Mouse (Mus musculus): ENCODE measurements at regions not wholly inside any gene's neighbourhood (a gene's known extent, or its start where the extent isn't known, plus 50 kb on each side); places are given as distances from the start of the nearest gene placed in this dataset.
A peak's percentile ranks its signal among the peaks of the same experiment; 100 is the strongest.

DNA sequence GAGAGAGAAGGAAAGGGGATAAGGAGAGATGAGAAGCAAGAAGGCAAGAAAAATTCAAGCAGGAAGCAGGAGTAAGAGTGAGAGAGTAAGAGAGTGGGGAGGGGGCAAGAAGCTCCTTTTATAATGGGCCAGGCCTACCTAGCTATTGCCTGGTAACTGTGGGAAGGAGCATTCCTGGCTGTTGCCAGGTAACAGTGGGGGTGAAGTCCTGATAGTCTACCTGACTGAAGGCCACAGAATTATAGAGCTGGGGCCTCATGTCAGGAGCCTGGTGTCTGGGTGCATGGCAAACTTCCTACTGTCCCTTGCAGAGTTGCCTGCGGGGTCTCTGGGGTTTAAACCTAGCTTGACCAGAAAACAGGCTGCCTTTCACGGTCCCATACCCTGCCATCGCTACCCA is 107.0 kb upstream of the Prep start:
- DNase-seq (ENCODE audit: extremely low spot score in 1 of 2, low spot score in 1 of 2), result no peak

DNA sequence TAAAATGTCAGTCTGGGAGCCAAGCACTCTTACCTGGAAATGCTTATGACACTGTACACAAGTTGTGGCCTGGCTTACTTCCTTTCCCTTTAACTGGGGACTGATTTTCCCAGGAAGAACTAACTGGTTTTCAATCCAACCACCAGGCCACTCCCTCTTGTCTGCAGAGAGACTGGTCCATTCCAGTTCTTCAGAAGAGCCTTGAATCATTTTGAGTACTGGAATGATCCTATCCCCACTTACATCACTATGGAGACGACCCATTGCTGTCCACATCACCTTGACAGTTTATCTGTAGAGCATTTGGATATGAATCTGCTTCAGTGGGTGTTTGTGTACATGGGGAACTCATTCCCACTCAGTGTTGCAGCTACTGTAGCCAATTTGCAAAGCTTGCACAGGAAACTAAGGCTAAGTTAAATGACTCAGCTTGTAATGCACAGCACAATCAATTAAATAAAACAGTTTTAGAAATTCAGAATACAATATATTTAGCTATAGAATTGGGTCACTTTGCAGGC is 121.7 kb upstream of the Prep start:
- DNase-seq (ENCODE audit: extremely low spot score in 1 of 2, low spot score in 1 of 2), result peak in 1 of 2 experiments; percentile 28

DNA sequence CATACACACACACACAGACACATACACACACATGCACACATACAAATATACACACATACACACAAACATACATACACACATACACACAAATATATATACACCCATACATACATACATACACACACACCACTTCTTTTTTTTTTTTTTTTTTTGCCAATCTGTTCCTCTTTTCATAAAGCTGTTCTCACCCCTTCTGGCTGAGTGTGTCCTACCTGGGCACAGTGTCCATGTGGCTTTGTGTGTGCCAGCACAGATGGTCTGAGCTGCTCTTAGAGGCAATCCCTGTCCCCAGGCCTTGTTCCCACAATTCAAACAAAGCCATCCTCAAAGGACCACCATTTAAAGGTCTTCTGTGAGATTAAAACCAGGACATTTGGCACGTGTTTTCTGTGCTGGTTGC is 127.6 kb upstream of the Prep start:
- no peak for DNase-seq (ENCODE audit: extremely low spot score in 1 of 2, low spot score in 1 of 2)

- no peak for DNase-seq (ENCODE audit: extremely low spot score in 1 of 2, low spot score in 1 of 2)
These were observed 130.0 kb upstream of the Prep start for GRCm38 (mm10) chr10:44936976-44937500.

- no peak for DNase-seq (ENCODE audit: extremely low spot score in 1 of 2, low spot score in 1 of 2)
These were observed 136.2 kb upstream of the Prep start for GRCm38 (mm10) chr10:44930796-44931195.

DNA sequence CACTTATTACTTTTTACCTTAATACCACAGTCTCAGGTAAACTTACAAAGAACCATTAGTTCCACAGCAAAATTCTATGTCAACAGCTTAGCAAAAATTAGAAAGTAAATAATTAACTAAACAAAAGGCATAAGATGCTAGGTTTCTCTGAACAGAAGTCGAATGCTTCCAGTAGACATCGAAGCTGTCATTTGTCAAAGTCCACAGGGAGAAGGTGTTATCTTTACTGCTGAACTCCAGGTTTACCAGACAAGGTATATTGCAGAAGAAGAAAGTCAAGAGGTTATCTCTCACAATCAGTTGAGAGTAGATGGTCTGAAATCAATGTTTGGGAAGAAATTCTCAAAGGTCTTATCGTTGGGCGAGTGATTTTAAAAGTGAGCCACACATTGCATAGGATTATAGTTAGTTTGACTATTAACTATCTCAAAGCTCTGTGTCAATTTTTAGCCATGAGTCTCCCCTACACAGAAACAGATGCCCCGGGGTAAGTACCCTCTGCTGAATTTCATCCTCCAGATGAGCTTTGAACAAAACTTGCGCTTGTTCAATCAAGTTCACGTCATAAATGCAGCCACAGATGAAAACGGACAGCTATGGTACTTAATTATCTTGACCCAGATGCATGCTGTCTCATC is 153.1 kb upstream of the Prep start:
- DNase-seq (ENCODE audit: extremely low spot score in 1 of 2, low spot score in 1 of 2), result no peak

DNA sequence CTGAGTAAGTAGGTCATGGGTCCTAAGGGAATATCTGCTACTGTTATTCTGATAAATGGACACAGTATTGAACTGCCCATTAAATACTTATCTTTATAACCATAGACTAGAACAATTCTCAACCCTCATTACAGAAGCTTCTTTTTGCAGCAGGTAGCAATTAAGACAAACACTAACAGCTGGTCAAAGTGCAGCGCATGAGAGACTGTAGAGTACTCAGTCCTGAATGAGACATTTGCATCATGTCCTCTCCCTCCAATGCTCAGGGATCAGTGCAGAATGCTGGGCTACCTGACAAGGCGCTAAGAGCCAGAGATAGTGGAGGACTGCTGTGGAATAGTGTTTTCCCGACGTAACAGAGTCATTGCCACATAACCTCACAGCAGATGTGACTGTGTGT is 162.5 kb upstream of the Prep start:
- DNase-seq (ENCODE audit: extremely low spot score in 1 of 2, low spot score in 1 of 2), result no peak

DNA sequence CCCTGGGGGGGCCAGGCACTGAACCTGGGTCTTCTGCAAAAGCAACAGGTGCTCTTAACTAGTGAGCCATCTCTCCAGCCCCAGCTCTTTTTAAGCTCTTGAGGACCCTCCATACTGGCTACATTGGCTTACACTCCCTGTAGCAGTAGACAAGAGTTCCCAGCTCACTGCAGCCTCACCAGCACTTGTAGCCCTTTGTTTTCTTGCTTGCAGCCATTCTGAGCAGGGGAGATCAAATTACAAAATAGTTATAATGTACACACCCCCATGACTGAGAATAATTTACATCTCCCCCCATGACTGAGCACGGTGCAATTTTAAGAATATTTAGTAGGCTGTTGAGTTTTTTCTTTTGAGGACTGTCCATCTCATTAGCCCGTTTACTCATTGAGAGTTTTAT is 165.8 kb upstream of the Prep start:
- DNase-seq (ENCODE audit: extremely low spot score in 1 of 2, low spot score in 1 of 2), result no peak

GRCm38 (mm10) chr10:44892124-44892523 is 174.9 kb upstream of the Prep start:
- no peak for DNase-seq (ENCODE audit: extremely low spot score in 1 of 2, low spot score in 1 of 2)

DNA sequence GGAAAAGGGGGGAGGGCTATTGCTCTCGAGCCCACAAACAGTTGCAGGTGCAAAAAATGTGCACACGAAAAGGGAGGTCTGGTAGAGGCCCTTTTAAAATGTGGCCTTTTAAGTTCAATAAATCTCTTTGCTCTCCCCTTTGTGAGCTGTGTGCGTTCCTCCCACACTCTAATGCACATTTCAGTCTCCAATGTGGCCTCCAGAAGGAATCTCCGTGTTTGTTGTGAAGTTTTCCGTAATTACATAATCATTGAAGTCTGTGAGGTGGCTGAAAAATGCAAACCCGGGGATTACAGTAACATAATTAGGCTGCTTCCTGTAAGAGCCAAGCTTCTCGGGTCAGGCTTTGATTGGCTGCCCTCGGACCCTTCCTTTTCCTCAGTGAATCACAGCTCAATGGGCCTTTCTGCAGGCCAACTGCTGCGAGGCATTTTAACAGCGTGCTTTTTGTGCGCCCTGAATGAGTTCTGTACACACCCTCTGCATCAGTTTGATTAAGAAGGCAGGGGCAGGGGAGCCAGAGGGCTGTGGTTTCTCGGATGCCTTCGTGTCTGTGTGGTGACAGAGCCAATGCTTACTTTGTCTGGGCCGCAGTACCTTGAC is 179.8 kb upstream of the Prep start:
- DNase-seq (ENCODE audit: extremely low spot score in 1 of 2, low spot score in 1 of 2), result peak in 1 of 2 experiments; percentile 1

DNA sequence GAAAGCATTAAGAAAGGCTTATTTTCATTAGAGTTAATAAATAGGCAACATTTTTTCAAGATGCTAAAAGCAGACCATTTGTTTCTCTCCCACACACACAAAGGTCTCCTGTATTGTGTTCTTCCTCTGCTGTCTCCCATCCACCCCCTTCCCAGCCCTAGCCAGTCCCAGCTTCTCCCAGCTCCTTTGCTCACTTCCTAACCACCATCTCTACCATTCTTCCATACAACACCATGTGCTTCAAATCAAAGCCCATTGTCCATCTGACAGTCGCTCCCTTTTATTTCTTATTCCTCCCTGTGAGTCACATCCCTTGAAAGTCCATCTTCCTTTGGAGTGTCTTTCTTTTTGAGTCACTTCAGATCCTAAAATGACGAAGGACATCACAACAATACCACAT is 185.0 kb upstream of the Prep start:
- DNase-seq (ENCODE audit: extremely low spot score in 1 of 2, low spot score in 1 of 2), result no peak

DNA sequence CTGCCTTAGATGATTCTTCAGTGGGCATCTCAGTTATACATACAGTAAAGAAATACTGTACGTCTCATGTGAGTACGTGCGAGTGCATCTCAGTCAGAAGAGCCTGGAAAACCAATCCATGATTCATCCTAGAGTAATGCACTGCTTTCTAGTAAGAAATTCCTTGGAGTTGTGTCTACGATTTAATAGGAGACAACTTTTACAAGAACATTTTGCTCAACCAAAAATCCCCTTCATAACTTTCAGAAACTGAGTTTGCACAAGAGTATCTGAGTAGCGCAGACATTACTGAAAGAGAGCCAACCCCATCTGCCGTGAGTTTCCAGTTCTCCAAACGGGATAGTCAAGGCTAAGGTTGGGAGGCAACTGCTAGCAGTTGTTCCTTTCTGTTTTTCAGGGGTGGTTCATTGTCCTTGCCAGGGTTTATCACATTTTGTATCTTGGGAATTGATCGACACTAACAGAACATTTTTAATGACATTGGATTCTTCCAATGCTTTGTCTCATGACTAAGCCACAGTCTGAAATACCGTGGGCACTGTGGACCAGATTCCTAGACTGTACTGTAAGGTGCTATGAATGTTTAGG is 189.8 kb upstream of the Prep start:
- DNase-seq (ENCODE audit: extremely low spot score in 1 of 2, low spot score in 1 of 2), result no peak

- peak; percentile 16 to 25 for DNase-seq (ENCODE audit: extremely low spot score in 1 of 2, low spot score in 1 of 2)
These were observed 193.2 kb upstream of the Prep start for GRCm38 (mm10) chr10:44873642-44874285.

GRCm38 (mm10) chr10:44864191-44864747 is 202.7 kb upstream of the Prep start:
- no peak for DNase-seq (ENCODE audit: extremely low spot score in 1 of 2, low spot score in 1 of 2)

DNA sequence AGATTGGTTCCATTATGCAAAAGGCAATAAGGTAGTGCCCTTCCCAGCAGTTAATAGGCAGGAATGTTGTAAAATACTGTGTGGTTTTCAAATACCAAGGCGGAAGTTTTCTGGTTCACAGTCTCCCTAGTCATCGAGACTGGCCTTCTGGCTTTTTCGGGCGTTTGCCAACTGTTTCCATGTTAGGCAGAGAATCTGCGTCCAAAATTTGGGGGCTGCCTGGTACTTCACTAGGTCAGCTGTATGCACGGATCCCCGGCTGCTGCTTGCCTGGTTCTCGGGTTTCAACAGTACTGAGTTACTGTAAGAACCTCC is 204.7 kb upstream of the Prep start:
- no peak for DNase-seq (ENCODE audit: extremely low spot score in 1 of 2, low spot score in 1 of 2)

- no peak for DNase-seq (ENCODE audit: extremely low spot score in 1 of 2, low spot score in 1 of 2)
These were observed 205.2 kb upstream of the Prep start for GRCm38 (mm10) chr10:44861671-44862359.

GRCm38 (mm10) chr10:44857444-44857843 is 209.6 kb upstream of the Prep start:
- no peak for DNase-seq (ENCODE audit: extremely low spot score in 1 of 2, low spot score in 1 of 2)

GRCm38 (mm10) chr10:44854109-44854508 is 212.9 kb upstream of the Prep start:
- no peak for DNase-seq (ENCODE audit: extremely low spot score in 1 of 2, low spot score in 1 of 2)

- DNase-seq (ENCODE audit: extremely low spot score in 1 of 2, low spot score in 1 of 2), result no peak
These were observed 218.0 kb upstream of the Prep start for GRCm38 (mm10) chr10:44849016-44849415.

DNA sequence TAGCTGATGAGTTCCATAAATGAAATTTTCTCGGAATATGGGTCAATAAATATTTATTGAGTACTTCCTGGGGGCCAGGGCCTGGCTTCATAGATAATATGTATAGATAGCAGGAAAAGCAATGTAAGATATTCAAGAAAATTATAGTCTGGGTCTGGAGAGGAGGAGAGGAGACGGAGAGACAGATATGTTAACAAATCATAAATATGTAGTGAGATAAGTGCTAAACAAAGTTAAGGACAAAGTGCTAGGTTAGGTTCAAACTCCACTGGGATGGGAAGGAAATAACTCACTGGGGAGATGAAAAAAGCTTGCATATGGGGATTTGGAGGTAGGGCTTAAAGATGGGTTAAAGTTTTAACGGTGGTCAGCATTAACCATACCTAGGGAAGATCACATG is 220.2 kb upstream of the Prep start:
- DNase-seq (ENCODE audit: extremely low spot score in 1 of 2, low spot score in 1 of 2), result no peak

DNA sequence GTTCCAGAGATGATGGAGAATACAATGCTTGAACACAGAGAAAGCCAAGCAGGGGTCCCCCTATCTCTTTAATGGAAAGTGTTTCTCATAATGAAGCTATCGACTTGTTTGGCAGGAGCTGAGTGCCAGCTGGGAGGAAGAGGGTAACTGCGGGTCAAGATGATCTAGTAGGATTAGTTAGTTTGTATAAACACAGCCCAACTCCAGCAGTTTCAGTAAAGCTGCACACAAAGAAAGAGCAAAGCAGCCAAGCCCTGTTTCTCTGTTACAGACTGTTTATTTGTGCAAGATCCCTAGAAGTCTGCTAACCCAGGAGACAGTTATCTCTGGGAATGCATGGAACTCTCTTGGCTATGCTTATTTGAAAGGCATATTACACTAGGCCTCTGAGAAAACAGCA is 220.9 kb upstream of the Prep start:
- no peak for DNase-seq (ENCODE audit: extremely low spot score in 1 of 2, low spot score in 1 of 2)
